Mouse (Mus musculus) lung, adult 2 months (tissue): ENCODE results near the gene Sned1. TPM values are rescaled to one million over a fixed set of nuclear protein-coding genes. Genes with fewer than 3 reads are reported as not detected.

Experiments used
- DNase-seq: peaks from one replicate; pipeline ENCODE4 v3.0.0; 2022
- H3K4me1 ChIP-seq: fragments of 200-500 bp; 2 replicates; pipeline ENCODE4 v1.6.1; 2011; ENCODE audit warnings: low read length; ENCODE audit not compliant: control insufficient read depth, insufficient read depth
- H3K4me3 ChIP-seq: fragments of 200-500 bp; replicated peaks from 2 replicates; pipeline ENCODE3; 2011; ENCODE audit warnings: low read depth, mild to moderate bottlenecking, control low read depth, low read length; ENCODE audit errors: extremely low read depth
- CTCF ChIP-seq: fragments of 200-500 bp; IDR thresholded peaks from 2 replicates; pipeline ENCODE4 v1.5.1; 2011; ENCODE audit warnings: mild to moderate bottlenecking, low read length, control low read depth; ENCODE audit not compliant: insufficient read depth
- POLR2A ChIP-seq: fragments of 200-500 bp; IDR thresholded peaks from 2 replicates; pipeline ENCODE4 v1.6.1; 2011; ENCODE audit warnings: low read depth, mild to moderate bottlenecking, control low read depth, low read length, borderline replicate concordance; ENCODE audit errors: extremely low read depth
- WGBS: fragments of 180-500 bp; shearing (Covaris S2); methylation state at CpG from one replicate; pipeline ENCODE4 v1.1.7; 2018; 5-methylcytosine and 5-hydroxymethylcytosine counted together
- polyA plus RNA-seq: library from polyadenylated mRNA; depleted of rRNA; stranded (reverse); fragments of >200 nt; gene quantifications from 2 replicates; pipeline ENCODE4 v1.2.3, GENCODE M21; 2012

Sned1 gene
- polyA plus RNA-seq, 1 experiment: 26.6 TPM

DNA sequence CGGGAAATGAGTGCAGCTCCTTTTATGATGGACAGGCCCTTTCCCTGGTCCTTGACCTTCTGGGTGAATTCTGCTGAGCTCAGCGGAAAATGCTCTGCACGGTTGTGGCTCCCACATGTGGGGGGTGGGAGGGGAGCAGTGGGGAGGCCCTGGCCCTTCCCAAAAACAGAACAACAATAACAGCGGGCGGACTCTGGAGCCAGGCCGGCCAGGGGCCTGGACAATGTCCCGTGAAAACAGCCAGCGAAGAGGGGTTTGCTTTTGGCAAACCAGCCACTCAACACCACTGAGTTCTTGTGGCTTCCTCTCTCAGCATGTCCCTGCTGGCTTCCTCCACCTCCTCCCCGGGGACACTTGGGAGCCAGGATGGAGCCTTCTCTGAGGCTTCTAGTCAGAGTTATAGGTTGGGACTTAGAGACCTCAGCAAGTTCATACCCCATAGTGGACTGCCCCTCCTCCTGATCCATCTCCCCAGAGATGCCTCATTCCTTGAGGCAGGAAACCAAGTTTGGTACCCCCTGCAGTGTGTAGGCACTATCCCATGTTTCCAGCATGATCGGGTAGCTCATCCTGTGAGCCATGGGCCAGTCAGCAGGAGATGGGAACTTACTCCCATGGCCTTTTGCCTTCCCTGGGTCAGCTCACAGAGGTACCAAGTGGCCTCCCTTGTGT lies 24.0 kb upstream of the Sned1 start:
- DNase-seq: no peak
- Histone ChIP-seq H3K4me3 (no peak overlapping the region), H3K4me1 (peaks cover 12% of the 10 kb centered on the region)
- no peak for TF ChIP-seq POLR2A
- TF ChIP-seq CTCF: no peak
- 30% methylated on average over 10 of the region's 10 CpGs for WGBS

DNA sequence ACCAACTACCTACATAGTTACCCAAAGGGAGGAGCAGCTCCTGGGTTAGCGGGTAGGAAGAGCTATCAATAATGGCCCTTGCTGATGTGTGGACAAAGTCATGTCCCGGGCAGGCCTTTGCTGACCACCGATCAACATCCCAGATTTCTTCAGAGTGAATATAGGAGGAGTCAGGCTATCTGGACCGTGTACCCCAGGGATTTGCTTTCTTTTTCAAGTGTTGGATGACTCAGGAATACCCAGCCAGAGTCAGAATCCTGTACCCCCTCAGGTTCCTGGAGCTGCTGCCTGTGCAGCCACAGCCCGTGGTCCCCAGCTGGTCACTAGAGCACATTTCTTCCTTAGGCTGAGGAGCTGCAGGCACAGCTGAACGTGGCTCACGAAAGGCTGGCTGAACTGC lies 23.2 kb upstream of the Sned1 start:
- Histone ChIP-seq H3K4me1 (peaks cover 14% of the 10 kb centered on the region), H3K4me3 (no peak overlapping the region)
- DNase-seq: no peak
- no peak for TF ChIP-seq POLR2A
- no peak for TF ChIP-seq CTCF
- 82% methylated on average over 7 of the region's 7 CpGs for WGBS

DNA sequence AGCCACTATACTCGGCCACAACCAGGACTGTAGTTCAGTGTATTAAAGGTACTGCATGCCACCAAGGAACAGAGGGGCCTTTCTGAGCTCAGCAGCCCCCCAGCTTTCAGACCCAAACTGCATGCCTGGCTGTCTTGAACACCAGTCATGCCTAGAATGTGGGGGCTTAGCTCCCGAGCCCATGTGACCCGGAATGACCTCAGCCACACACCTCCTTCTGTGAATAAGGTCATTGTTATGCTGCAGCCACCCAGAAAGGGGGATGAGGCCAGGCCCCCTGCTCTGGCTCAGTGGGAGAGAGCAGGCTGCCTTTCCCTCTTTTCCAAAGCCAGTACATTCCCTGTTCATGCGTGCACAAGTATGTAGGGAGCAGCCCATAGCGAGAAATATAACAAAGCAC lies 21.0 kb upstream of the Sned1 start:
- 68% methylated on average over 5 of the region's 5 CpGs for WGBS
- TF ChIP-seq CTCF (no peak), POLR2A (no peak)
- no peak for DNase-seq
- Histone ChIP-seq H3K4me3 (no peak overlapping the region), H3K4me1 (peaks cover 14% of the 10 kb centered on the region)

DNA sequence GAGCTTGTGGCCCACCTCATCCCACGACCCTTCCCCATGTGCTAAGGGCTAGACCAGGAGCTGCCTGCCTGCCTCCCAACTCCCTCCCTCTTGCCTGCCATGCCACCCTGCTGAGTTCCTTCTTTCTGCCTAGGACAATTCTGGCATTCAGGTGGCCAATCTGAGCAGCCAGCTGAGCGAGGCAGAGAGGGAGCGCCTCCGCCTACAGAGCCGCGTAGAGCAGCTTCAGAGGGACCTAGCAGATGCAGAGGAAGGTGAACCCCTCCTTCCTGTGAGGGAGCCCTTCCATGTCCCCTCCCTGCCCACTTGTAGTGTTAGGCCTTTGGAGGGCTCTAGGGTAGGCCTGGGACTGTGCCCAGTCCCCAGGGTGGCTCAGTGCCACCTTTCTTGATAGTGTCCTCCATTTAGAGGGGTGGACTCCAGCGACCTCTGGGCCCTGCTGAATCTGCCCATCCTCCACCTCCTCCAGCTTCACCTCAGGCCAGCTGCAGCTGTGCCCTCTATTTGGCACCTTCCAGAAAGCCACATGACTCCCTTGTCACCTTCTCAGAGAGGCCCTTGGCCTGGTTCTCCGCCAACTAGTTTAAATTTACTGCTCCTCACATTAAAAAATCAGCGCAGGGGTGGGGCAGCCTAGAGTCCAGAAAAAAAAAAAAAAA lies 18.7 kb upstream of the Sned1 start:
- H3K4me1 ChIP-seq: 0 out of 2 replicates have a peak, but pooled peaks cover 2% of the 10 kb centered on the region
- no peak overlapping the region for H3K4me3 ChIP-seq
- no peak for DNase-seq
- WGBS: 67% methylated on average over 9 of the region's 9 CpGs
- TF ChIP-seq POLR2A: no peak
- TF ChIP-seq CTCF: no peak

DNA sequence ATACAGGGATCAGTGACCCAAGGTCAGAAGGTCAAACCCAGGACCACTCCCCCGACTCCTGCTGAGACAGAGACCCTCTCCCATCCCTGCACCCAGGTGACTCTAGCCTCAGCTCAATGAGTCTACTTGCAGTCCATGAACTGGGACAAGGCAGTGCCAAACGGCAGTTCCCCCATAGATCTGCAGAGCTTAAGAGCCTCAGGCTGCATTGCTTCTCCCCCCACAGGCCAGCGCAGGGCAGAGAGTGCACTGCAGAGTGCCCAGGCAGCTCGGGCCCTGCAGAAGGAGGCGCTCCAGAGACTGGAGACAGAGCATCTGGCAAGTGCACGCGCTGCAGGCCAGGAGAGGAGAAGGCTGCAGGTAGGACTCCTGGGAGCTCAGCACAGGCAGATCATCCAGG lies 18.1 kb upstream of the Sned1 start:
- Histone ChIP-seq H3K4me1 (0 out of 2 replicates have a peak, but pooled peaks cover 2% of the 10 kb centered on the region), H3K4me3 (no peak overlapping the region)
- DNase-seq: no peak
- TF ChIP-seq CTCF: no peak
- no peak for TF ChIP-seq POLR2A
- WGBS: 75% methylated on average over 7 of the region's 7 CpGs

DNA sequence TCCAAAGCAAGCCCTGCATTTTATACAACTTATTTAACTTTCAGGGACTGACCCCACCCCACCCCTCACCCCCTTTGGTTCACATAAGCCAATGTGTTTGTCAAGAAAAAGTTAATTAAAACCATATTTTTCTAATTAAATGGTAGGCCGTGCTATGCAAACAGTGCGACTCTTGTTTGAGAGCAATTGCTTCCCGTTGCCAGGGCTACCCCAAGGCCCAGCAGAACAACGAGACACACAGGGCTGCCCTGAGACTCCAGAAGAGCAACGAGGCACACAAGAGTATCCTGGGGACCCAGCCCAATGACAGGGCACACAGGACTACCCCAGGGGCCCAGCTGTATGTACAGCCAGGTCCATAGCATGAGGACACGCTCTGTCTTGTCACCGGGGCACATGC lies 14.9 kb upstream of the Sned1 start:
- 68% methylated on average over 7 of the region's 7 CpGs for WGBS
- no peak for TF ChIP-seq CTCF
- no peak for DNase-seq
- H3K4me1 ChIP-seq: 0 out of 2 replicates have a peak, but pooled peaks cover 2% of the 10 kb centered on the region
- no peak overlapping the region for H3K4me3 ChIP-seq

DNA sequence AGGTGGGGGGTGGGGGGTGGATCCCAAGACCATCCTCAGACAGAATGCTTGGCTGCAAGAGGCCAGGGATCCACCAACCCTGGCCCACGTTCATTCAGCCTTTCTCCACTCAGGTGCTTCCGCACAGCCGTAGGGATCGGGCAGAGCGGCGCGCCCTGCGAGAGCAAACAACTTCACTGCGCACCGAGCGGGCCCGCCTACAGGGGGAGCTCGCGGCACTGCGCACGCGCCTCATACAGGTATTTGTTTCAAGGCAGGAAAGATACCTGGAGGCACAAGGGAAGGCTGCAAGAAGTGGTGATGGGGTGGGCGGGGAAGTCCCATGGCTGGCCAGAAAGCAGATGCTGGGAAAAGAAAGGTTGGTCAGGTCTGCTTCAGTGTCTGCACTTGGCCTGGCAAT lies 11.7 kb upstream of the Sned1 start:
- TF ChIP-seq CTCF (peak; percentile 41), POLR2A (no peak)
- Histone ChIP-seq H3K4me3 (no peak overlapping the region), H3K4me1 (no peaks in the 10 kb centered on the region)
- 21% methylated on average over 18 of the region's 18 CpGs for WGBS
- DNase-seq: peak; percentile 77

DNA sequence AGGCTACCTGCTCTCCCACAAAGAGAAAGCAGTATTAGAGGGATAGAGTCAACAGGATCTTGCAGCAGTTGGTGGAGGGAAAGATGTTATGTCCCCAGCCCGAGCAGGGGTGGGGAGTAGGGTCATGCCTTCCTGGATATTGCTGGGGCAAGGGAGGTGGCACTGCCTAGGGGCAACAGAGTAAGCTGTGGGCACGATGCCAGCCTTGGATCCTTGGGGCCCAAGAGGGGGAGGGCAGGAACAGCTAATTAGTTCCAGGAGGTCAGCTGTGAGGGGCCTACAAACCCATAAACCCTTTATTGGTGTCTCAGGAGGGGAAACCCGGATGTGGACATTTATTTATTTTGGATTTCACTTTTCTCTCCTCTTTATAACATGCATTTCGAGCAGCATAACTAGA lies 10.4 kb upstream of the Sned1 start:
- 50% methylated on average over 4 of the region's 4 CpGs for WGBS
- TF ChIP-seq CTCF: no peak
- no peak for TF ChIP-seq POLR2A
- DNase-seq: no peak
- 0 out of 2 replicates have a peak, but pooled peaks cover 3% of the 10 kb centered on the region for H3K4me1 ChIP-seq
- H3K4me3 ChIP-seq: no peak overlapping the region

DNA sequence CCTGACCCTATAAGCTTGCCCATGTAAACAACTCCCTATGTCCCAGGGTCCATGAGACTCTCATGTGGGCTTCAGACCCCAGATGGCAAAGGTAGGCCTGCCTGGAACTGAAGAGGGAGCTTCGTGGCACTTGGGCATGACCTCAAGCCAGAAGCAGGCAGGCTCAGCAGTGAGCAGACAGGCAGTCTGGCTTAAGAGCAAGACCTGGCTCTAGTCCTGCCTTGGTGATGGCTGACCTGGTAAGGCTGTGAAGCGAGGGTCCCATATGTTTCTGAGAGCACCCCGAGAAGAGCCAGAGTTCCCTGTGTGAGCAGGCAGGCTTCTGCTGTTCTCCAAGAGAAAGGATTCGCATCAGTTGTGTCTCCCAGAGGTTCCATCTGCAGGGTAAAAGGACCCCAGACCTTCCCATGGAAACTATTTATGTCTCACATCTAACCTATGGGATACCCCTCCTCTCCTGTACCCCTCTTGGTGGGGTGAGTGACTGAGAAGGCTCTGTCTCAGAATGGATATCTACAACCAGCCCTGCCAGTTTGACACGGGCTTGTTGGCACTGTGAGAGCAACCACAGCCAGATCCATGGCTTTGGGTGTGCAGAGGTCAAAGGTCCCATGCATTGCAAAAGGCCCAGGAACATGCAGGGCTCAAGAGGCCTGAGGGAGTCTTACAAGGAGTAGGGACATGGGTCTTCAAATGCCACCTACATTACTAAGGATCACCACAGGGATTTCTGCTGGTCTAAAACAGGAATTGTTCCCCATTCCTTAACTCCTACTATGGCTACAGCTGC lies 9.7 kb upstream of the Sned1 start:
- H3K4me1 ChIP-seq: 0 out of 2 replicates have a peak, but pooled peaks cover 3% of the 10 kb centered on the region
- 70% methylated on average over 5 of the region's 5 CpGs for WGBS
- TF ChIP-seq CTCF (no peak), POLR2A (no peak)
- DNase-seq: no peak
- no peak overlapping the region for H3K4me3 ChIP-seq
